Mouse (Mus musculus): ENCODE measurements around the gene Scgb1a1. TPM values are rescaled to one million over a fixed set of nuclear protein-coding genes. Genes with fewer than 3 reads are reported as not detected.
A peak's percentile ranks its signal among the peaks of the same experiment; 100 is the strongest.

Gene Scgb1a1
- polyA plus RNA-seq, 1 experiment from 2014 or later: not detected

GRCm38 (mm10) chr19:9106096-9106495 lies 18.3 kb upstream of the Scgb1a1 start:
- peaks cover 20% of the 10 kb centered on the region for H3K4me1 ChIP-seq (replicated peaks; ENCODE audit: control insufficient read depth, insufficient read depth, low read length)
- no peak overlapping the region for H3K4me3 ChIP-seq (ENCODE audit: low read depth, low read length)
- DNase-seq (ENCODE audit: low spot score) (no peak), ATAC-seq (replicated peaks; ENCODE audit: low FRiP score, low TSS enrichment, low read depth) (peak; percentile 18; the same call in 1 of the 2 replicates)
- H3K27me3 ChIP-seq (replicated peaks; ENCODE audit: control insufficient read depth, insufficient read depth, low read length): no peaks in the 10 kb centered on the region
- no peaks in the 10 kb centered on the region for H3K9me3 ChIP-seq (ENCODE audit: control insufficient read depth, low read length)
- WGBS: 32% methylated on average over 5 of the region's 5 CpGs
- H3K4me2 ChIP-seq (ENCODE audit: low read length): no peak overlapping the region
- peak overlapping the region; percentile 62; the same call in 1 of the 2 replicates for H3K27ac ChIP-seq (ENCODE audit: low read depth)
- no peaks in the 10 kb centered on the region for H3K36me3 ChIP-seq (ENCODE audit: control insufficient read depth, insufficient read depth, low read length)
- H3K9ac ChIP-seq (ENCODE audit: low read length): no peak overlapping the region

GRCm38 (mm10) chr19:9105101-9105685 lies 17.4 kb upstream of the Scgb1a1 start:
- no peak overlapping the region for H3K9ac ChIP-seq (ENCODE audit: low read length)

GRCm38 (mm10) chr19:9103986-9104385 lies 16.2 kb upstream of the Scgb1a1 start:
- H3K36me3 ChIP-seq (ENCODE audit: control insufficient read depth, insufficient read depth, low read length): no peaks in the 10 kb centered on the region
- ATAC-seq (replicated peaks; ENCODE audit: low FRiP score, low TSS enrichment, low read depth): no peak
- H3K4me1 ChIP-seq (replicated peaks; ENCODE audit: control insufficient read depth, insufficient read depth, low read length): peaks cover 20% of the 10 kb centered on the region
- H3K4me2 ChIP-seq (ENCODE audit: low read length): no peak overlapping the region
- no peak overlapping the region for H3K27ac ChIP-seq (ENCODE audit: low read depth)
- DNase-seq (ENCODE audit: low spot score): no peak
- no peaks in the 10 kb centered on the region for H3K27me3 ChIP-seq (replicated peaks; ENCODE audit: control insufficient read depth, insufficient read depth, low read length)
- H3K9me3 ChIP-seq (ENCODE audit: control insufficient read depth, low read length): no peaks in the 10 kb centered on the region
- H3K9ac ChIP-seq (ENCODE audit: low read length): no peak overlapping the region
- no peak overlapping the region for H3K4me3 ChIP-seq (ENCODE audit: low read depth, low read length)
- 82% methylated on average over 4 of the region's 4 CpGs for WGBS

More at GRCm38 (mm10) chr19:9105101-9105685, 17.4 kb upstream of the Scgb1a1 start:
- no peaks in the 10 kb centered on the region for H3K27me3 ChIP-seq (replicated peaks; ENCODE audit: control insufficient read depth, insufficient read depth, low read length)
- 60% methylated on average over 3 of the region's 3 CpGs for WGBS
- H3K9me3 ChIP-seq (ENCODE audit: control insufficient read depth, low read length): no peaks in the 10 kb centered on the region
- ATAC-seq (replicated peaks; ENCODE audit: low FRiP score, low TSS enrichment, low read depth) (no peak), DNase-seq (ENCODE audit: low spot score) (no peak)
- no peak overlapping the region for H3K4me2 ChIP-seq (ENCODE audit: low read length)
- no peaks in the 10 kb centered on the region for H3K36me3 ChIP-seq (ENCODE audit: control insufficient read depth, insufficient read depth, low read length)
- no peak overlapping the region for H3K4me3 ChIP-seq (ENCODE audit: low read depth, low read length)
- H3K27ac ChIP-seq (ENCODE audit: low read depth): 0 out of 2 replicates have a peak overlapping the region, but pooled peaks have one; percentile 62
- H3K4me1 ChIP-seq (replicated peaks; ENCODE audit: control insufficient read depth, insufficient read depth, low read length): peaks cover 20% of the 10 kb centered on the region

- no peaks in the 10 kb centered on the region for H3K27me3 ChIP-seq (replicated peaks; ENCODE audit: control insufficient read depth, insufficient read depth, low read length)
- WGBS: 65% methylated on average over 2 of the region's 2 CpGs
- no peak overlapping the region for H3K9ac ChIP-seq (ENCODE audit: low read length)
- H3K4me2 ChIP-seq (ENCODE audit: low read length): no peak overlapping the region
- no peak overlapping the region for H3K4me3 ChIP-seq (ENCODE audit: low read depth, low read length)
- H3K4me1 ChIP-seq (replicated peaks; ENCODE audit: control insufficient read depth, insufficient read depth, low read length): 0 out of 2 replicates have a peak, but pooled peaks cover 4% of the 10 kb centered on the region
- DNase-seq (ENCODE audit: low spot score): no peak
- H3K36me3 ChIP-seq (ENCODE audit: control insufficient read depth, insufficient read depth, low read length): no peaks in the 10 kb centered on the region
- no peaks in the 10 kb centered on the region for H3K9me3 ChIP-seq (ENCODE audit: control insufficient read depth, low read length)
- no peak overlapping the region for H3K27ac ChIP-seq (ENCODE audit: low read depth)
- no peak for ATAC-seq (replicated peaks; ENCODE audit: low FRiP score, low TSS enrichment, low read depth)
Measured at GRCm38 (mm10) chr19:9101062-9101457, 13.3 kb upstream of the Scgb1a1 start.

GRCm38 (mm10) chr19:9100297-9101061 lies 12.7 kb upstream of the Scgb1a1 start:
- H3K4me3 ChIP-seq (ENCODE audit: low read depth, low read length): no peak overlapping the region
- H3K9ac ChIP-seq (ENCODE audit: low read length): no peak overlapping the region
- no peaks in the 10 kb centered on the region for H3K9me3 ChIP-seq (ENCODE audit: control insufficient read depth, low read length)
- WGBS: 75% methylated on average over 17 of the region's 17 CpGs
- H3K36me3 ChIP-seq (ENCODE audit: control insufficient read depth, insufficient read depth, low read length): no peaks in the 10 kb centered on the region
- 0 out of 2 replicates have a peak, but pooled peaks cover 4% of the 10 kb centered on the region for H3K4me1 ChIP-seq (replicated peaks; ENCODE audit: control insufficient read depth, insufficient read depth, low read length)
- DNase-seq (ENCODE audit: low spot score): no peak
- H3K4me2 ChIP-seq (ENCODE audit: low read length): no peak overlapping the region
- H3K27ac ChIP-seq (ENCODE audit: low read depth): no peak overlapping the region
- no peaks in the 10 kb centered on the region for H3K27me3 ChIP-seq (replicated peaks; ENCODE audit: control insufficient read depth, insufficient read depth, low read length)
- no peak for ATAC-seq (replicated peaks; ENCODE audit: low FRiP score, low TSS enrichment, low read depth)

- no peak overlapping the region for H3K9ac ChIP-seq (ENCODE audit: low read length)
- no peak overlapping the region for H3K27ac ChIP-seq (ENCODE audit: low read depth)
- 0 out of 2 replicates have a peak, but pooled peaks cover under 1% of the 10 kb centered on the region for H3K4me1 ChIP-seq (replicated peaks; ENCODE audit: control insufficient read depth, insufficient read depth, low read length)
- H3K9me3 ChIP-seq (ENCODE audit: control insufficient read depth, low read length): no peaks in the 10 kb centered on the region
- no peaks in the 10 kb centered on the region for H3K36me3 ChIP-seq (ENCODE audit: control insufficient read depth, insufficient read depth, low read length)
- no peaks in the 10 kb centered on the region for H3K27me3 ChIP-seq (replicated peaks; ENCODE audit: control insufficient read depth, insufficient read depth, low read length)
- 87% methylated on average over 8 of the region's 8 CpGs for WGBS
- ATAC-seq (replicated peaks; ENCODE audit: low FRiP score, low TSS enrichment, low read depth) (no peak), DNase-seq (ENCODE audit: low spot score) (no peak)
- no peak overlapping the region for H3K4me3 ChIP-seq (ENCODE audit: low read depth, low read length)
- H3K4me2 ChIP-seq (ENCODE audit: low read length): no peak overlapping the region
Measured at GRCm38 (mm10) chr19:9099751-9100150, 12.0 kb upstream of the Scgb1a1 start.

- H3K4me1 ChIP-seq (replicated peaks; ENCODE audit: control insufficient read depth, insufficient read depth, low read length): no peaks in the 10 kb centered on the region
- no peak overlapping the region for H3K27ac ChIP-seq (ENCODE audit: low read depth)
- no peaks in the 10 kb centered on the region for H3K9me3 ChIP-seq (ENCODE audit: control insufficient read depth, low read length)
- H3K9ac ChIP-seq (ENCODE audit: low read length): no peak overlapping the region
- no peaks in the 10 kb centered on the region for H3K36me3 ChIP-seq (ENCODE audit: control insufficient read depth, insufficient read depth, low read length)
- WGBS: 85% methylated on average over 13 of the region's 13 CpGs
- DNase-seq (ENCODE audit: low spot score): no peak
- no peak overlapping the region for H3K4me2 ChIP-seq (ENCODE audit: low read length)
- ATAC-seq (replicated peaks; ENCODE audit: low FRiP score, low TSS enrichment, low read depth): no peak
- no peak overlapping the region for H3K4me3 ChIP-seq (ENCODE audit: low read depth, low read length)
- no peaks in the 10 kb centered on the region for H3K27me3 ChIP-seq (replicated peaks; ENCODE audit: control insufficient read depth, insufficient read depth, low read length)
Measured at GRCm38 (mm10) chr19:9097441-9097840, 9.7 kb upstream of the Scgb1a1 start.

- Histone ChIP-seq H3K4me1 (replicated peaks; ENCODE audit: control insufficient read depth, insufficient read depth, low read length) (no peaks in the 10 kb centered on the region), H3K9ac (ENCODE audit: low read length) (no peak overlapping the region), H3K4me3 (ENCODE audit: low read depth, low read length) (no peak overlapping the region), H3K9me3 (ENCODE audit: control insufficient read depth, low read length) (no peaks in the 10 kb centered on the region), H3K36me3 (ENCODE audit: control insufficient read depth, insufficient read depth, low read length) (no peaks in the 10 kb centered on the region), H3K27ac (ENCODE audit: low read depth) (no peak overlapping the region), H3K27me3 (replicated peaks; ENCODE audit: control insufficient read depth, insufficient read depth, low read length) (no peaks in the 10 kb centered on the region), H3K4me2 (ENCODE audit: low read length) (no peak overlapping the region)
- no peak for ATAC-seq (replicated peaks; ENCODE audit: low FRiP score, low TSS enrichment, low read depth)
- DNase-seq (ENCODE audit: low spot score): no peak
- 64% methylated on average over 5 of the region's 5 CpGs for WGBS
Measured at GRCm38 (mm10) chr19:9095111-9095510, 7.4 kb upstream of the Scgb1a1 start.
